ENCODE assay signal across 9 mouse cellular contexts in the genomic region with DNA sequence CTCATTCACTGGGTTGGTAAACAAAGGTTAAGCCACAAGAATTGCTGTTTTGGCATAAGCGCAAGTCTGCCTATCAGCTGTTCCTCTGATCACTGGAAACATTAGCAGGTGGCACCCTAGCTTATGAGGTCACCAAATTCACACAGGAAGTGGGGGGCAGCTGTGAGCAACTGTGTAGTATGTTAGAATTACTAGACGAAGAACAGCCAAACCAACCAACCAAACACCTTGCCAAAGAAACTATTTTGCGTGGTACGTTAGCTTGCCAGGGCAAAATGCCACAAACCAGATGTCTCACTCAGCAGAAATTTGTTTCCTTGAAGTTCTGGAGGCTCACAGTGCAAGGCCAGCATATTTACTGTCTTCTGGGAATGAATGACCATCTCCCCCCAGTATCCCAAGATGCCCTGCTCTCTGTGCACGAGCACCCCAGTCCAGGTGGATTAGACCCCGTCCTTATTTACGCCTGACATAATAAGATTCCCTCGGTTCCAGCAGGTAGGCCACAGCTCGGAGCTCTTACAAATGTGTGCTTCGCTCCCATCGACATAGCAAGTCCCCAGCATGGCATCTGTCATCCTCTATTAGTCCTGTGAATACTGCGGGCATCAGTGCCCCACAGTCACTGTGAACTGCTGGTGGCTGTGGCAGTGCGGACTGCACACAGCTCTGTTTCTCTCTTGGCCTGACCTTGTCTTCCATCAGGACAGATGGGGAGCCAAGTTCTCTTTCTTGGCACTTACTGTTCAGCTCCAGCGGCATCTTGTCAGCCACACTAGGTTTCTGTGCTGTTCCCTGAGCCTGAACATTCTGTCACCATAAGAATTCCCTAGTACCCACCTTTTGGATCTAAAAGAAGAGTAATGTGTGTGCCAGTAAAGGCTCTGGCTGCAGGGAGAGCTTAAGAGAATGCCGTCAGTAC. TPM values are rescaled to one million over a fixed set of nuclear protein-coding genes. Genes with fewer than 3 reads are reported as not detected.
DNase-seq lines count a peak whose midpoint lies in the region; TF ChIP-seq lines count a peak whose summit lies in the region.
"Had no signal": no experiment of that assay in that cellular context is flagged by ENCODE, and none has a peak within 500 bp of the region (broad histone marks: within the 10 kb centered on the region; RNA-seq: fewer than 3 reads in every experiment).

No protein-coding gene starts in this region.

- H3K36me3 ChIP-seq in kidney, adult 2 months (ENCODE audit: control insufficient read depth, insufficient read depth, low read length): no peaks in the 10 kb centered on the region; the same call in none of the 2 replicates

- H3K4me3 ChIP-seq in kidney, adult 2 months (ENCODE audit: insufficient read depth, low read depth, low read length): no peak overlapping the region

- no peak for TF ChIP-seq POLR2A in kidney, adult 2 months (IDR thresholded peaks at IDR 0.05; ENCODE audit: low read depth, low read length)

- TF ChIP-seq CTCF in kidney, adult 2 months (conservative IDR thresholded peaks at IDR 0.05; ENCODE audit: insufficient read depth, insufficient read length, low read depth, low read length): no peak

- no peaks in the 10 kb centered on the region for H3K27me3 ChIP-seq in kidney, adult 2 months (replicated peaks; ENCODE audit: control insufficient read depth, insufficient read depth, low read length)

- H3K27ac ChIP-seq in kidney, adult 2 months (ENCODE audit: insufficient read depth, low read depth, low read length): no peak overlapping the region

- H3K4me1 ChIP-seq in kidney, adult 2 months (ENCODE audit: control insufficient read depth, insufficient read depth, low read length): peaks cover 7% of the 10 kb centered on the region

- DNase-seq in kidney, adult 2 months: peak; percentile 58
- DNase-seq in kidney, postnatal 10 days: no peak
- peak; percentile 47 for DNase-seq in 3T3-L1 (ENCODE audit: low read depth, low spot score)
- peak; percentile 55 for DNase-seq in CD4-positive, CD25-positive, alpha-beta regulatory T cell, adult 2 months (ENCODE audit: low read depth, low spot score)
- DNase-seq in naive thymus-derived CD4-positive, alpha-beta T cell, adult 2 months (ENCODE audit: low read depth): peak; percentile 26
- DNase-seq in right cerebral cortex, postnatal 14 days: no peak
- no peak for DNase-seq in retina, embryonic 14.5 days (ENCODE audit: low spot score)
- DNase-seq: gastrocnemius, postnatal 10 days; heart, postnatal 10 days had no signal

- 82% methylated on average over 15 of the region's 15 CpGs for WGBS in kidney, adult 2 months

RNA-seq across cellular contexts. Expression of gene Map7, which starts 28.5 kb away (rescaled TPM):
- 30.0 and 31.6 TPM in 2 replicates for polyA plus RNA-seq in kidney, adult 2 months (2012; rRNA removed)

Comparison
In these comparisons a context has a peak if more than half of its experiments do, and no peak if none do; other contexts are left out.
1. DNase-seq: peak in kidney, adult 2 months (single experiment), 3T3-L1 (single experiment), CD4-positive, CD25-positive, alpha-beta regulatory T cell, adult 2 months (single experiment) and naive thymus-derived CD4-positive, alpha-beta T cell, adult 2 months (single experiment); none in kidney, postnatal 10 days (single experiment), right cerebral cortex, postnatal 14 days (single experiment) and retina, embryonic 14.5 days (single experiment).